Mouse (Mus musculus) 416B (cell line): ENCODE data around the gene Dffa.

ENCODE experiments used
- DNase-seq: peaks from one replicate; pipeline ENCODE4 v3.0.0; 2011; ENCODE audit warnings: low read depth

Gene Dffa

DNA sequence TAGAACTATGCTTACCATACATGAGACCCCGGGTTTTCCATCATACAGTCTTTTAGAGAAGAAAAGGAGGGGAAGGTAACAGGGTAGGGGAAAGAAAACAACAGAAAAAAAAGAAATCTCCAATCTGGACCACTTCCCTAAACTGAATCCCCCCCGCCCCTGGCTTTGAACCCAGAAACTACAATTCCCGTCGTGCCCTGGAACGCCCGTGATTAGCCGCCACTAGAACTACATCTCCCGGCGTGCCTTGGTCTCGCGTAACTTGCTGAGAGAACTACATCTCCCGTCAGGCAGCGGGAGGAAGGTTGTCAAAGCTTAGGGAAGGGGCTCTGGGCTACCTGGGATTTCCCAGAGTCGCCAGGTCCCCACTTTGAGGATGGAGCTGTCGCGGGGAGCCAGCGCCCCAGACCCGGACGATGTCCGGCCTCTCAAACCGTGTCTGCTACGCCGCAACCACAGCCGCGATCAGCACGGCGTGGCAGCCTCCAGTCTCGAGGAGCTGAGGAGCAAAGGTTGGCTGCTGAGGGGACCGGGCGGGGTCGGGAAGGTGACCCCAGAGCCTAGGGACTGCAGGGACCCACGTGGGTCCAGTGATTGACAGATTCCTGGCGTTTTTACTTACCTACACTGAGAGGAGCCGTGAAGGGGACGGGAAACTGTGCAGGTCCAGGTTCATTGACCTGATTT is at the start of gene Dffa:
Dffa (plus strand) TSS at position 272 of the 687 bp plus-strand sequence.
- peak; percentile 91 for DNase-seq

DNA sequence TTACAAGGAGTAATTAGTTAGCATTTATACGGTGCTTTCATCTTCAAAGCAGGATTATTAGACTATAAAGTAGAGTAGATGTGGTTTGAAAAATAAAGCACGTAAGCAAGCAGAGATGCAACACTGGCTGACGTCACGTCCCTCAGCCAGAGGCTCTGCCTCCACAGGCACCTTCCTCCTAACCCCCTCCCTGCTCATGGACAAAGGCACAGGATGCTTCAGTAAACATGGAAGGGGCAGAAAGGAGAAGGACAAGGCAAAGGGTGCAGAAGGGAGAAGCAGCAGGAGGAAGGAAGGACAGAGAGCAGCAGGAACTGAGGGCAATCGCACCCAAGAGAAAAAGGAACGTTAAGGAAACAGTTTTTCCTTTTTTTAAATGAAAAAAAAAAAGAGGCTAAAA is 48.1 kb upstream of the Dffa start:
- DNase-seq = no peak

DNA sequence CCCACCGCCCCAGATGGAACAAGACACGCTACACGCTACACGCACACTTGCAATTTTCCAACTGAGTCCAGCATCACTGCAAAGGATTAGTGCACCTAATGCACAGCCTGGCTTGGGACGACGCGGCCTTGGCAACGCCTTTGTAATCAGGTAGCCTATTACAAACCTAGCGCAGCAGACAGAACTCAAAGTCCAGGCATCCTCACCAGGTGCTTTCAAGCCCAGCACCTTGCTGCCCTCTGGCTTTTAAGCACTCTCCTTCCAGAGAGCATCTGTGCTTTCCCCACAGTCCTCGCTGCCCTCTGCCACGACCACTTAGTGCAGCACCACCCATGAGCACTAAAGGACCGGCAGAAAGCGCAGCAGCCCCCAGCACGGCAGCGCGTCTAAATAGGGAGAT is 47.0 kb upstream of the Dffa start:
- no peak for DNase-seq

DNA sequence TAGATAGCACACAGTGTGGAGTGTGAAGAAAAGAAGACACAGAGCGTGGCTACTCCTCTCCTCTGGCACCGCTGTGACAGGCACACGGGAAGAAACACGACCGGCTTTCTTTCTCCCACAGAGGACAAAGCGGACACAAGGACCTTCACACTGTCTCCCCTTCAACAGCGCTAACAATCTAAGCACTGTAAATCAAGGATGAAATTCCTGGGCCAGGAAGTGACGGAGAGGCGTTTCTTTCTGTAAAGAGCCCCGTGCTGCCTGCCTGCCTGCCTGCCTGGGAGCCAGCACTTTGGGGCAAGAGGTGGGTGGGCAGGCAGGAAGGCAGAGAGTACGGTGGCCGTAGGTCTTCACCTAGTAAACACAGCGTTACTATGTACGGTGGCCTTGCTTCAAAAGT is 46.5 kb upstream of the Dffa start:
- no peak for DNase-seq

DNA sequence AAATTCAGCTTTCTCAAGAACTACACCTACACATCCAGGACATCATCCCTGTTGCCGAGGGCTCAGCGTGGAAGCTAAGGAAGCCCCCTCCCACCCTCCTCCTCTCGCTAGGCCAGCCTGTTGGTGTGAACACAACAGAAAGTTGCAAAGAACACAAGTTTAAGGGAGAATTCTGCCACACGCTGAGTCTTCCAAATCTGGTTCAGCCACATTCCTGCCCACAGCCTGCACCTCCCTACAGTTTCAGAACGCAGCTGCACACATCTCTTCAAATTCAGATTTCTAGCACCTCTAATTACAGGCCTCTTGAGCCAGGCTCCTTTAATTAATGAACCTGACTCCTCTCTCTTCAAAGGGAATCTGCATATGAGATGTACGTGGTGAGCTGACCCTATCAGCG is 45.6 kb upstream of the Dffa start:
- no peak for DNase-seq

DNA sequence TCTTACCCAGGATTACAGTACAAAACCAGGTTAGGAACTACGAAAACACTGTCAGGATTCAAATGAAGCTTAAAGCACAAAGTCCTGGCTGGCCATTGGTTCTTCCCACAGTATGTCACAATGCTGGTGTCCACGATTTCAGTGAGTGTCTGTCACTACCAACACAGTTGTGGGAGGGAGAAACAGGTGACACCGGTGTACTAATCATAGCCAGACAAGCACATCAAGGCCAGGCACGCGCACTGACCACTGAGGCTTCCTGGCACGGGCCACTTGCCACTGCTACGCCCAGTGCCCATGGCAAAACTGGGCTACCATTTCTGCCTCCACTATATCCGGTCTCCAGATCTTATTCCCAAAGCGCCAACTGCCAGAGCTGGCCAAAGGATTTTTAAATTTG is 44.2 kb upstream of the Dffa start:
- no peak for DNase-seq

DNA sequence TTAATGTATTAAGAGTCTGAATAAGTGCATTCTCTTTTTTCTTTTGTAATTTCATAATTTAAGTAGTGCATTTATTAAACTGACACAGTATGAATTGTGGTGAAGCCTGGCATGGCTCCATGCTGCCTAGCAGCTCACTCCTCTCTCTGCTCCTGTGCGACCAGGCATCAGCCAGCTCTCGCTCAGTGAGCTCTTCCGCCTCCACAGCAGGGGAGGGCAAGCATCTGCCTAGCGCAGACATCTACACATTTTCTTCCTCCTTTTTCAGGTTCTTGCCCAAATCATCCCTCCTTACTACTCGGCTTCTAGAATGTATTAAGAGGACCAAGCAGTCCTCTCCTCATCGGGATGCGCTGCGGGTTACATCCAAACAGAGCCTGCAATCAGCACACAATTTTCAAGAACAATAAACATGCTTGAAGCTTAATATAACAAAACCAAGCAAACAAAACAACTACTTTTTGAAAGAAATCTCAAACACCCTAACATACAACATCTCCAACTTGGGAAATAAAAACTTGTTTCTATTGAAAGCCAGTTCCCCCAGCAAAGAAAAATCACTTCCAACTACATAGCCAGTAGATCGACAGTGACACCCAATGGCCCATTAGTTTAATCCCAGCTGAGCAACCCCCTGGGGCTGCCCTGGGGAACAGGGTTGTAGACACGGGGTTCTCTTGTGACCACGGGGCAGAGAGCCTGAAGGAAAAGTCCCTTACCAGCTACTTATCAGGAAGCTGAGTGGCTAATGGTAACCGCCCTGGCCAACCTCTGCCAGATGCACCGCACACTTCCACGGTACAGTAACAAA is 43.1 kb upstream of the Dffa start:
- DNase-seq = no peak

DNA sequence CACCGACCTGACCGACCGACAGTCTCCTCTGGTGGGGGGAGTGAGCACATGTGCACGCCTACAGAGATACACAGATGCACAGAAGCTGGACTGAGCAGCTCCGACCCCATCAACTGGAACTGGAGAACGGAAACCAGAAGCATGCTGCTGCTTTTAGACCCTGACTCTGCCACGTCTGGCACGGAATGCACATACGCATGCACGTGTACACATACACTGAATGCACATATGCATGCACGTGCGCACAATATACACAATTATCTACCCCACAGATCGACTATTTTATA is 42.6 kb upstream of the Dffa start:
- DNase-seq = no peak

DNA sequence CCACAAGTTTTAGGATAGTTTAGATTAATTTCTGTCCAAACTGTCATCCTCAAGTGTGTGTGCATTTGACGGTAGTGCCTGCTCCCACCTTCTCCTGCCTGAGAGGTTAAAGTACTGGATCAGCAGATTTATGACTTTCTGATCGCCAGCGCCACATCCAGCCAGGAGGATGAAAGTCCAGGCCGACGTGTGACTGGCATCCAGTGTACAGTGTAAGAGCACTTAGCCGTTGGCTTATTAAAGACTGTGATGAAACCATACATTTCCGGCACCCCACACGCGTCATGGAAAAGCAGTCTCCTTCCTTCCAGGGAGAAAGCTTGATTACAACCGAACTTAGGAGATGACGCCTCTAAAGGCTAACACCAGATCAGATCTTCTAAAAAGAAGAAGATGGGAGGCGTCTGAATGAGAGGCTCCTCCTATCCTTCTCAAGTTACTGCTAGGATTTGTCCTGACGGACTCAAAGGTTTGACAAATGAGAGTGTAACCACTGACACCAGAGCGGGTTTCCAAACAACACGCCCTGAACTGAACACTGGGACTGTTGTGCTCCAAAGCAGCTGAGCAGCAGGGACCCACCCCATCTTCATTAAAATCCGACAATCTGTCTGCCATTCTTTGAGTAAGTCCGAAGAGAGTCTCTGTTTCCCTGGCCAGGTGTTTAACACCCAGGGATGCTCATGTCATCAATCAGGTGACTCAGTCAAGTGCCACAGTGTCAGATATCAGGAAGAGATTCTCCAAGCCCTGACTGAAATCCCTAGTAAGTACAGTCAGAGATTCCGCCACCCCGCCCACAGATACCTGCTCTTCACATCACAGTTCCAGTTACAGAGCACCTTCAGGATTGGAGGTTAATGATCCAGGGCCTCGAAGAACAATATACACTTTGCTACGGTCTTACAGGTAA is 41.3 kb upstream of the Dffa start:
- DNase-seq = no peak

DNA sequence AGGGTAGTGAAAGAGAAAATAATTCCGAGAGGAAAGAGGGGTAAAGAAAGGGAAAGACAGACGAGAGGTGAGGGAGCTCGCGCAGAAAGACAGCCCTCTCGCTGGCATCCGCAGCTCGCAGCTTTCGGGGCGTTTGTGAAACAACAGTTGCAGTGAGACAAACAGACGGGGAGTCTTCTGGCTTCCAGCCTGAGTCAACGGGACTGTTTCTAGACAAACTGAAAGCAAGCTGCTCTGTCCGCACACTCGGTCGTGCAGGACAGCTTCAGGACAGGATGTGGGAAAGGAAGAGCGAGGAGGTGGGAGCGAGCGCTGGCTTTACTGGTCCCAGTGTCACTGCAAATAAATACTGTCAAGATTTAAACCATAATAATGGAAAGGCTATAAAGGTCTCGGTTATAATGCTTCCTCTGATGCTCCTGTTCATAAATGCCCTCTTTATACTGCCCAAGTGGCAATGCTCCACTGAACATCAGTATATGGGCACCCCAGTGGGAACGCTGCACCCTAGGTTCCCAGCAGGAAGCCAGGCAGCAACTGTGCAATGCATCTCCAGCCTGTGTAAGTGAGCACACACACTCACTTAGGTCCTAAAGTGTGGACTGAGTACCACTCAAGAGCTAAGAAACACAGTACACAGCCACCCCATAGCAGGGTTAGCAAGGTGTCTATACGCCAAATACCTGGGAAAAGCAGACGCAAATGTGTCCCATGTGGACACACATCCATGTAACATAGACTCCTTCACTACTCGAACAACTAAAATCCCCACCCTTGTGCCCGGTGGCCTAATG is 39.7 kb upstream of the Dffa start:
- DNase-seq = no peak

DNA sequence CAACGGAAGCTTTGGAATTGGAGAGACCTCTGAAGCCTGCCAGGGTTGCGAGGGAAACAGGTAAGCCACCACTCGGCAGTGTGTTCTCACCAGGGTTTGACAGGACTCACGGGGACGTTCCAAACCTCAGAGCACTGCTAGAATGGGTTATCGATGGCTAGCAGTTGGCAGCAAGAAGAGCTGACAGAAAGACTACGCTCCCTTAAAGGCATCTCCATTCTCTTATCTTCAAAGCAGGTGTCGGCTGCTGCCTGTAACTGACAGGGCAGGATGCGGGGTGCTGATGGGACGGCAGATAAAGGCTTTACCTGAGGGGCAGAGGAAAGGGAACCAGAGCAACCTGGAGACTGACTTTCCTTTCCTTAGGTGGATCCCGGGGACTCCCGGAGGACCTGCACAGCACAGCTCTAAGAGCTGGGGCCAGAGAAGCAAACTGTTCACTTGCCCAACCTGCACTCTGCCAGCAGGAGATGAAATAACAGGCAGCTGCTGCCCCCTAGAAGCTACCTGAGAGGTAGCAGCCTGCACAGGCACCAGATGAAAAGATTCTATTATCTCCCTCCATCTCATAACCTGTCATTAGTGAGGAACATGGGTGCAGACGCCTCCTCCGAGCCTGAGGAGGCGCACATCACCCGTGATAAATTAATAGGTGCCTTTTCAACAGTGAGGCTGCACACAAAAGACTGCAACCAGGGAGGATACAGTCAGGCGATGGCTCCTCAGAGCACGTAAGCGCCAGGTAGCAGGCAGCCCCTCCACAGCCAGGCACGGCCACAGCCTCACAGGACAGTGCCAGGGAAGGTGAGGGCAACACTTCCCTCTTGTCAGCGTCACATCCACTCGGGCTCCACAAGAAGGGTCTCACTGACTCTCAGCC is 37.0 kb upstream of the Dffa start:
- DNase-seq = no peak

DNA sequence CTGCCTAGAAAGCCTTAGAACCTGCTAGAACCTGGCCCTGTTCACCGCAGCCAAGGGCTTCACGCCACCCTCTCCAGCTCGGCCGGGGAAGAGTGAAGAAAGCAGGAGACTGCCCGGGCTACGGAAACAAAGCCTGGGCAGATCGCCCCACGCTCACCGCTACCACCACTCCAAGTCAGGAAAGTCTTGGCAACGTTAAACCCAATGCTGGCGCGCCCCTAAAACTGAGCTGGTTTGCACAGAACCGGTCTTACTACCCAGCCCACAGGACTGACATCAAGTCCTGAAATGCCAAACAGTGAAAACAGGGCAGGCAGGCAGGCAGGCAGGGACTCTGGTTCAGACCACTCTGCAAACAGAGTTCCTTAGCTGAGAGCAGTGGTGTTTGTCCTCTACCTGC is 28.9 kb upstream of the Dffa start:
- no peak for DNase-seq

DNA sequence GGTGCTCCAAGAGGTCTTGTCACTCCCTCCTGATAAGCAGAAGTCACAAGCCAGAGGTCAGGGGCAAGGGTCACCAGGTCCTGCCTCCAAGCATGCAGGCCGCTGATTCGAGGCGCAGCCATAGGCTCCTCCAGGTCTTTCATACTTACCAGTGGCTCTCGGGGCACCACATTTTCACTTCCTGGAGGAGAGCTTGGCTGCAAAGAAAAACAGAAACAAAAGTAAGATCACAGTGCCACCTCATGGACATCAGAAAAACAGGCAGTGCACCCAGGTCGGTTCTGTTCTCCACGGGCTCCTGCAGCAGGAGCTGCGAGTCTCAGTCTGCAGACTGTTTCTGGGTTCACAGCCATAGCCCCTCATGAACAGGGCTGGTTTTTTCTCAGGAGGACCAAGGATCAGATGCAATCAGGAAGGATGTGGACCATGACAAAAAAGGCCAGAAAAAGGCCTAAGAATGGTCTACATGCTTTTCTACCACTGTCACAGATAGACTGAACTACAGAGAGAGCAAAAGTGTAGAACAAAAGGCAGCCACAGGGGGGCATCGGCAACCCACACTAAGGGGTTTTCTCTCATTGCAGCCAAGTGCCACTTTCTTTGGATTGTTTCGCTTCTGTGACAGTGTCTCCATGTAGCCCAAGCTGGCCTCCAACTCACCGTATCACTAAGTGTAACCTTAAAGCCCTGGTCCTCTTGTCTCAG is 27.9 kb upstream of the Dffa start:
- DNase-seq = peak; percentile 89

DNA sequence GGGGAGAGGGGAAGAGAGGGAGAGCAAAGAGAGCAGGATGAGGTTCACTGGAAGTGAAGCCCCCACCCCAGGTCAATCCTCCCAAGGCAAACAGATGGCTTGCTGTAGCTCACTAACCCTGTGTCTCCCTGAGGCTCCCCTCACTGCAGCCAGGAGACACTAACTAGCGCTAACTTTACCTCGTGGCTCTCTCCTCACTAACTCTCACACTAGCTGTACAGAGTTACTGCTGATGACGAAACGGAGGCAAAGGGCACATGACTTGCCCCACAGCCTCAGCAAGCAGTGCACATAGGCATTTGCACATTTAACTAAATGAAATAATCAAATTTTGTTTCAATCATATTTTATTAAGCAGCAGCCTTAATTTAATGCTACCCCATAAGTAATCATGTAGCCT is 25.7 kb upstream of the Dffa start:
- no peak for DNase-seq

DNA sequence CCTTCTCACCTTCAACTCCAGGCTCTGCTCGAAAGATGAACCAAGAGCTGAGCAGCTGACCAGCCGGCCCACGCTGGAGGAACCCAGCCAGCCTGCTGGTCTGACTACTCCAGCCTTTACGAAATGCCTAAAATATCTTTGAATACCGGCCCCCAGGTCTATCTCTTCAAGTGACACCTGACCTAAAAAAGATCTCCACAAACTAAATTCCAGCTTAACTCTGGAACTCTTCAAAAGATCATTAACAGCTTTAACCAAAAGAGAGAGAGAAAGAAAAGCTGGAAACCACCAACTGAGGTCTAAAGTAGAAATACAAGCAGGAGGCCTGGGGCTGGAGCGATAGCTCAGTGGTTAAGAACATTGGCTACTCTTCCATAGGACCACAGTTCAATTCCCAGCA is 24.3 kb upstream of the Dffa start:
- DNase-seq = no peak

DNA sequence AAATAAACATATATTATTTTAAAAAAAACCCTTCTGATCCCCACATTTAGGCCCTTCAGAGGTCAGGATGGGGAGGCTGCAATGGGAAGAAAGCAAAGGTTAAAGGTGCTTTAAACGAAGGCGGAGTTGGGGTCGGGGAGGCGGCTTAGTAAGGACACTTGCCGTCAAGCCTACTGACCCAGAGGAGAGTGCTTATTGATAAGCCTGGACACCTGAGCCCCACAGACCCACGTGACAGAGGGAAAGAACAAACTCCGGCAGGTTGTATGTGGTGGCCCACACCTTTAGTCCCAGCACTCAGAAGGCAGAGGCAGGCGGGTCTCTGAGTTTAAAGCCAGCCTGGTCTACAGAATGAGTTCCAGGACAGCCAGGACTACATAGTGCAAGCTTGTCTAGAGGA is 23.8 kb upstream of the Dffa start:
- DNase-seq = no peak

DNA sequence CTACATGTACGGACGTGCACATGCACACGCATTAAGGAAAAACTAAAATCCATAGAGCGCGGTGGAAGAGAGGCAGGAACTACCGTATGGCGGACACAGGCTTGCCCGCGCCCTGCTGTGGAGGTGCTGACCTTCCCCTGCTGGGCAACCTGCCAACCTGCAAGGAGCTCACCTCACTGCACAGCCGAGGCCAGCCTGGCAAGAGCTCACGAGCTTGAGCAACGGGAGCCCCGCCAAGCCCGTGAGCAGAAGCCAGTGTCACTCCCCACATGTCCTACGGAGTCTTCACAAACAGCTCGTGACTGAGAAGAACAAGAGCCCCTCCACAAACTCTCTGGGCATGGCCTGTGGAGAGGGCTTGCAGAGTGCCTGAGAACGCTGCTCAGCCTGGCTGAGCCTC is 22.4 kb upstream of the Dffa start:
- DNase-seq = peak; percentile 57

DNA sequence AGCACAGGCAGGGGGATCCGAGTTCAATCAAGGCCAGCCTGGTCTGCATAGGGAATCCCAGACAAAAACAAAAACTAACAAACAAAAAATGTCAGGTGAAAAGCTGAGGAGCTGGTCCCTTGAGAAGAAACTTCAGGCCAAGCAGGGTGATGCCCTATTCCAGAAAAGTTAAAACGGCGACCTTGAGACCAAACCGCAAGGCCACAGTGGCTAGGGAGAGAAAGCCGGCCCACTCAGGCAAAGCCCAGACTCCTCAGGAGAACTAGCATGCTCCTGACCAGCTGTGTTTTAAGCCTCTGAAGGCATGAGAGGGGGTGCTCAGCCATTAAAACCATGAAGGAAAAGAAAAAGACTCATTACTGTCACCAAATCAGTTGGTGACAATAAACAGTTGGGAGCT is 18.6 kb upstream of the Dffa start:
- DNase-seq = peak; percentile 52

DNA sequence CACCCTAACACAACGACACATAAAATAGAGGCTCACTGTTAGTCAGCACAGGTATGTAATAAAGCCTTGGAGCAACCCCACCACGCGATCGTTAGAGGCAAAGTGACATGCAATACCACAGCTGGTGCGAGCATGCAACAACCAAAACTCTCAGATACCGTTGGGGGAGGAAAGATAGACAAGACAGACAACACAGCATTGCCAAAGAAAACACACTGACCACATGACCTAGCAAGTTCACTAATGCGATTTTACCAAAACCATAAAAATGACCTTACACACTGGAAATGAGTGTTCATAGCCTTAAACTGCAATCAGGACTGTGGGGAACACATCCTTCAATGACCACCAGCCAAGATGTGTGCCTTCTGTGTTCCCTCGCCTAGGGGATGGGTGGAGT is 12.6 kb upstream of the Dffa start:
- peak; percentile 32 for DNase-seq

DNA sequence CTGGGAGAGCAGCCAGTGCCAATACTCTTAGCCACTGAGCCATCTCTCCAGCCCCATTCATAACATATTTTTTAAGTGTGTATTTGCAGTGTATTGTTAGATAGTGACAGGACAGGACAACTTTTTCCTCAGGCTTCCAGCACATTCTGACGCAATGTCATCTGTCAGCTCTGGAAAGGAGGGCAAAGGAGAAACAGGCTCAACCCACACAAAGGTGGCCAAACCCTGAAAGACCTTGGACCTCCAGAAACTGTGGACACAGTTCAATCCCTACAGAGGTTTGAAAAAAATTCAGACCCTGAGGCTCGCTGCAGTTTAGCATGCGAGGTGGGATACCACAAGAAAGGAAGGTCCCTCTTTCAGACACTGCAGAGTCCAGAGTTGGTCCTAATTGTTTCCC is 6.0 kb upstream of the Dffa start:
- DNase-seq = no peak

DNA sequence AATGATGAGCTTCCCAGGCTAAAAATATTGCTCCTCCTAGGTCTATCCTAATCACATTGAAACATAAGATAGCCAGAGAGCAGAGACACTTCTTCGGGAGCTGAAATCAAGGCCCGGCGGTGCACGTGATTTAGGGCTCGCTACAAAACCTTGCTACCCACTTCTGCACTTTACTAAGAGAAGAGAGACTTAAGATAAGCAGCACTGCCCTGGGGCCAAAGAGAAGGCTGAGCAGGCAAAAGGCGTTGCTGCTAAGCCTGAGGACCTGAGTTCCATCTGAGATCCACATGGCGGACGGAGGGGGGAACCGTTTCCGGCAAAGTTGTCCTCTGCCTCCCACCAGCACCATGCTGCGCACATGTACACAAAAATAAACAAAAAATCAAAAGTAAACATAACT is 5.4 kb upstream of the Dffa start:
- DNase-seq = peak; percentile 28
